Mouse (Mus musculus): ENCODE measurements around the gene Sp2. TPM values are rescaled to one million over a fixed set of nuclear protein-coding genes. Genes with fewer than 3 reads are reported as not detected.

Sp2 gene
- total and polyA plus RNA-seq, 2 experiments from 2014 or later = 5.2 to 13.7 TPM

- H3K4me1 ChIP-seq (ENCODE audit: insufficient read depth, low read length) = no peaks in the 10 kb centered on the region
- DNase-seq (ENCODE audit: low spot score) (no peak), ATAC-seq (ENCODE audit: low FRiP score) (no peak)
- H3K9ac ChIP-seq (replicated peaks; ENCODE audit: low read length, poor library complexity, severe bottlenecking) = no peak overlapping the region
- no peak overlapping the region for H3K4me2 ChIP-seq (ENCODE audit: low read depth, low read length, poor library complexity, severe bottlenecking)
- no peaks in the 10 kb centered on the region for H3K9me3 ChIP-seq (ENCODE audit: low read length)
- TF ChIP-seq CTCF (IDR thresholded peaks at IDR 0.05) = no peak
- H3K27me3 ChIP-seq (ENCODE audit: insufficient read depth, low read length) = no peaks in the 10 kb centered on the region
- peaks cover 49% of the 10 kb centered on the region for H3K36me3 ChIP-seq (ENCODE audit: insufficient read depth, low read length)
- WGBS = 85% methylated on average over 6 of the region's 6 CpGs
- H3K27ac ChIP-seq (ENCODE audit: low read depth, low read length) = no peak overlapping the region
- H3K4me3 ChIP-seq (ENCODE audit: low read depth, low read length) = no peak overlapping the region
These were observed 29.9 kb downstream of the Sp2 start for GRCm38 (mm10) chr11:96952896-96953295.

- Histone ChIP-seq H3K27ac (ENCODE audit: low read depth, low read length) (no peak overlapping the region), H3K9ac (replicated peaks; ENCODE audit: low read length, poor library complexity, severe bottlenecking) (no peak overlapping the region), H3K4me3 (ENCODE audit: low read depth, low read length) (no peak overlapping the region), H3K27me3 (ENCODE audit: insufficient read depth, low read length) (no peaks in the 10 kb centered on the region), H3K4me1 (ENCODE audit: insufficient read depth, low read length) (no peaks in the 10 kb centered on the region), H3K36me3 (ENCODE audit: insufficient read depth, low read length) (peaks cover 46% of the 10 kb centered on the region), H3K4me2 (ENCODE audit: low read depth, low read length, poor library complexity, severe bottlenecking) (no peak overlapping the region), H3K9me3 (ENCODE audit: low read length) (no peaks in the 10 kb centered on the region)
- 88% methylated on average over 10 of the region's 10 CpGs for WGBS
- TF ChIP-seq CTCF (IDR thresholded peaks at IDR 0.05) = no peak
- DNase-seq (ENCODE audit: low spot score) (no peak), ATAC-seq (ENCODE audit: low FRiP score) (no peak)
These were observed 30.3 kb downstream of the Sp2 start for GRCm38 (mm10) chr11:96952426-96952825.

- peak; percentile 34 for TF ChIP-seq CTCF (IDR thresholded peaks at IDR 0.05)
- Histone ChIP-seq H3K4me2 (ENCODE audit: low read depth, low read length, poor library complexity, severe bottlenecking) (no peak overlapping the region), H3K4me1 (ENCODE audit: insufficient read depth, low read length) (no peaks in the 10 kb centered on the region), H3K4me3 (ENCODE audit: low read depth, low read length) (no peak overlapping the region), H3K27ac (ENCODE audit: low read depth, low read length) (no peak overlapping the region), H3K36me3 (ENCODE audit: insufficient read depth, low read length) (peaks cover 38% of the 10 kb centered on the region), H3K27me3 (ENCODE audit: insufficient read depth, low read length) (no peaks in the 10 kb centered on the region), H3K9ac (replicated peaks; ENCODE audit: low read length, poor library complexity, severe bottlenecking) (no peak overlapping the region), H3K9me3 (ENCODE audit: low read length) (no peaks in the 10 kb centered on the region)
- ATAC-seq (ENCODE audit: low FRiP score) (no peak), DNase-seq (ENCODE audit: low spot score) (no peak)
- WGBS = 99% methylated on average over 3 of the region's 3 CpGs
These were observed 32.0 kb downstream of the Sp2 start for GRCm38 (mm10) chr11:96950767-96951166.

GRCm38 (mm10) chr11:96947849-96948248 is 34.9 kb downstream of the Sp2 start:
- no peak for TF ChIP-seq CTCF (IDR thresholded peaks at IDR 0.05)
- H3K9me3 ChIP-seq (ENCODE audit: low read length) = no peaks in the 10 kb centered on the region
- WGBS = 95% methylated on average over 4 of the region's 4 CpGs
- no peak overlapping the region for H3K4me3 ChIP-seq (ENCODE audit: low read depth, low read length)
- ATAC-seq (ENCODE audit: low FRiP score) = no peak
- no peaks in the 10 kb centered on the region for H3K27me3 ChIP-seq (ENCODE audit: insufficient read depth, low read length)
- H3K9ac ChIP-seq (replicated peaks; ENCODE audit: low read length, poor library complexity, severe bottlenecking) = no peak overlapping the region
- no peaks in the 10 kb centered on the region for H3K4me1 ChIP-seq (ENCODE audit: insufficient read depth, low read length)
- no peak overlapping the region for H3K27ac ChIP-seq (ENCODE audit: low read depth, low read length)
- no peak for DNase-seq (ENCODE audit: low spot score)
- H3K36me3 ChIP-seq (ENCODE audit: insufficient read depth, low read length) = peaks cover 14% of the 10 kb centered on the region
- no peak overlapping the region for H3K4me2 ChIP-seq (ENCODE audit: low read depth, low read length, poor library complexity, severe bottlenecking)

GRCm38 (mm10) chr11:96946498-96946897 is 36.3 kb downstream of the Sp2 start:
- Histone ChIP-seq H3K27ac (ENCODE audit: low read depth, low read length) (0 out of 2 replicates have a peak overlapping the region, but pooled peaks have one; percentile 32), H3K36me3 (ENCODE audit: insufficient read depth, low read length) (0 out of 2 replicates have a peak, but pooled peaks cover 6% of the 10 kb centered on the region), H3K4me3 (ENCODE audit: low read depth, low read length) (no peak overlapping the region), H3K27me3 (ENCODE audit: insufficient read depth, low read length) (no peaks in the 10 kb centered on the region), H3K4me2 (ENCODE audit: low read depth, low read length, poor library complexity, severe bottlenecking) (no peak overlapping the region), H3K4me1 (ENCODE audit: insufficient read depth, low read length) (no peaks in the 10 kb centered on the region), H3K9ac (replicated peaks; ENCODE audit: low read length, poor library complexity, severe bottlenecking) (no peak overlapping the region; the same call in 1 of the 2 replicates), H3K9me3 (ENCODE audit: low read length) (no peaks in the 10 kb centered on the region)
- TF ChIP-seq CTCF (IDR thresholded peaks at IDR 0.05) = no peak
- WGBS = 60% methylated on average over 9 of the region's 9 CpGs
- ATAC-seq (ENCODE audit: low FRiP score) (no peak), DNase-seq (ENCODE audit: low spot score) (peak; percentile 68)

GRCm38 (mm10) chr11:96944844-96945580 is 37.7 kb downstream of the Sp2 start:
- ATAC-seq (ENCODE audit: low FRiP score) = no peak
- peak overlapping the region; percentile 37; the same call in 1 of the 2 replicates for H3K9ac ChIP-seq (replicated peaks; ENCODE audit: low read length, poor library complexity, severe bottlenecking)
- no peak for DNase-seq (ENCODE audit: low spot score)
- TF ChIP-seq CTCF (IDR thresholded peaks at IDR 0.05) = no peak
- peak overlapping the region; percentile 47; the same call in 1 of the 2 replicates for H3K4me3 ChIP-seq (ENCODE audit: low read depth, low read length)
- H3K27me3 ChIP-seq (ENCODE audit: insufficient read depth, low read length) = no peaks in the 10 kb centered on the region
- WGBS = 84% methylated on average over 14 of the region's 14 CpGs
- peak overlapping the region; percentile 66 for H3K4me2 ChIP-seq (ENCODE audit: low read depth, low read length, poor library complexity, severe bottlenecking)
- H3K9me3 ChIP-seq (ENCODE audit: low read length) = no peaks in the 10 kb centered on the region
- no peak overlapping the region for H3K27ac ChIP-seq (ENCODE audit: low read depth, low read length)
- no peaks in the 10 kb centered on the region for H3K4me1 ChIP-seq (ENCODE audit: insufficient read depth, low read length)
- peaks cover 9% of the 10 kb centered on the region; the same call in 1 of the 2 replicates for H3K36me3 ChIP-seq (ENCODE audit: insufficient read depth, low read length)

All from midbrain, postnatal 0 days (tissue).